Mouse (Mus musculus): Measurements from ENCODE around the gene Pnpla3. TPM values are rescaled to one million over a fixed set of nuclear protein-coding genes. Genes with fewer than 3 reads are reported as not detected.
A peak's percentile ranks its signal among the peaks of the same experiment; 100 is the strongest.

The Pnpla3 gene
- total RNA-seq, 2 experiments from 2014 or later: 3.7 to 4.5 TPM

- no peak for DNase-seq
Observed at GRCm38 (mm10) chr15:84178733-84179132, 11.1 kb downstream of the Pnpla3 start.

GRCm38 (mm10) chr15:84182000-84182399 is 14.4 kb downstream of the Pnpla3 start:
- DNase-seq: no peak

- DNase-seq: no peak
Observed at GRCm38 (mm10) chr15:84183967-84184366, 16.3 kb downstream of the Pnpla3 start.

DNA sequence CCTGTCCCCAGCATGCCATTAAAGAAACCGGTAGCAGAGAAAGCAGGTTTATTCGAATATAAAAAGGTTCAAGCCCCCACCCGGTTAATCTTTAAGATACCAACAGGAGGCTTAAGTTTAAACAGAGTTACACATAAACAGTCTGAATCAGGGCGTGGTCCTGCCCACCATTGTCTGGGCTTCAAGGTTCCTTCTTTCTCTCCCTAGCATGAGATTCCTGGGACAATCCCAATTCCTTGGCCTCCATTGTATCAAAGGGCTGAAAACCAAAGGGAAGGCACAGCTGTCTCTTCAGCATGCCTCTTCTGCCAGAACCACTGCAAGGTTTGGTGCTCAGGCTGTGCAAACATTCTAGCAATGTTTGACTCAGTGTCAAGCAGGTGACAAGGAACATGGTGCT is 18.6 kb downstream of the Pnpla3 start:
- DNase-seq: no peak

DNA sequence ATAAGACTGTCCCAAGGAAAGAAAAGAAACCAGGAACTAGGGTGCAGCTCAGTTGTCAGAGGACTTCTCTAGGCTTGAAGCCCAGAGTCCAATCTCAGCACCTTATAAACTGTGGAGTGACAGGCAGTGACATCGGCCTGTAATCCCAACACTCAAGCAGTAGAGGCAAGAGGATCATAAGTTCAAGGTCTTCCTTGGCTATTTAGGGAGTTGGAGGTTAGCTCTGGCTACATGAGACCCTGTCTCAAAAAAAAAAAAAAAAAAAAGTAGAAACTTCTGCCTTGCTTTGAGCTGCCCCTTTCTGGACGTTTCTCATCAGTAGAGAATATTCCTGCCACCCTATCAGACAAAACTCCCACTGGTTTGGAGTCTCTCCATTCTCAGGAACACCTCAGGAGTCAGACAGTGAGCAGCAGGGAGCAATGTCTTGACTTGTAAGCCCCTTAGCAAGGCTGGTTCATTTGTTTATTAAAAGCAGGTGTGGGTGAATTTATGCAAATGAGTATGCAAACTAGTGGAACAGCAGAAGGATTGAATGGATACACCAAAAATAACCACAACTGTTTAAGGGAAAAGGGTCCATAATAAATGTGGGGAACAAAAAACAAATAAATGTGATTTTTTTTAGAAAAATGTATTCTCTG is 21.4 kb downstream of the Pnpla3 start:
- no peak for DNase-seq

DNA sequence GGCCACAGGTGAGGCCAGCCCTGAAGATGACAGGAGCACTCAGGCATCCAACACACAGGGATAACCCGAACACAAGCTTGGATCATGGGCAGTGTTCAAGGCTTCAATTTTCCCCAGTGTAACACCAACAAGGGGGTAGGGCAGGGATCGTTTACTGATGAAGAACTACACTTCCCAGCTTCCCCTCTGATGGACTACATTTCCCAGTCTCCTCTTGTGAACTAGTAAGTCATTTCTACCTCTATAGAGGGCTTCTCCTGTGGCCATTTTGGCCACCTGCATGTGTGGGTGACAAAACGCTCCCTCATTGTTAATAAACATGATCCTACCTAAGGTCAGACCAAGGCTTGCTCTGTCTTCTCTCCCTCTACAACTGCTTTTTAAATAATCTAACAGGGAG is 22.2 kb downstream of the Pnpla3 start:
- no peak for DNase-seq

- no peak for DNase-seq
Observed at GRCm38 (mm10) chr15:84191724-84192057, 24.1 kb downstream of the Pnpla3 start.

- peak; percentile 80 for DNase-seq
Observed at GRCm38 (mm10) chr15:84192058-84192791, 24.6 kb downstream of the Pnpla3 start, which contains the start of gene Samm50. Gene Samm50 (plus strand): TSS chr15:84192241.

DNA sequence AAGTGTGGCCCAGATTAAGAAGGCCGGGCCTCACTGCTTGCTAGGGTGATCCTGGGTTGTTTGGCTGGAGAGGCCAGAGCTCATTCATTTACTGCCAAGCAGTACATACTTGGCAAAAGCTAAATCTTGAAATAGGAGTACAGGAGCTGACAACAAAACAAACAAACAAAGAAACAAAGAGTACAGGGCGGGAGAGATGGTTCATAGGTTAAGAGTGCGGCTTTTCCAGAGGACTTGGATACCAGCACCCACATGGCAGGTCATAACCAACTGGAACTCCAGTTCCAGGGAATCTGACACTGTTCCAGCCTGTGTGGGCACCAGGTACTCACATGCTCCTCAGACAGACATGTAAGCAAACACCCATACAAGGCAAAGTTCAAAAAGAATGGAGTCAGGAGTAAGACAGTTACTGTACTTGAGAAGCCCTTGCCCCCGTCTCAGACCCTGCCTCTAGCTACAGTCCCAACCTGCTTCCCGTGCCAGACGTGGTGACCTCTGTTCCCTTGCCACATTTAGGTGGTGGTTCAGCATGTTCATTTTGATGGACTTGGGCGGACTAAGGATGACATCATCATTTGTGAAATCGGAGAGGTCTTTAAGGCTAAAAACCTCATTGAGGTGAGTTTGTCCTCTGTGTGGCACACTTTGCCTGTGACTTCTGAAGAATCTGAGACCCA is 29.0 kb downstream of the Pnpla3 start:
- DNase-seq: no peak

DNA sequence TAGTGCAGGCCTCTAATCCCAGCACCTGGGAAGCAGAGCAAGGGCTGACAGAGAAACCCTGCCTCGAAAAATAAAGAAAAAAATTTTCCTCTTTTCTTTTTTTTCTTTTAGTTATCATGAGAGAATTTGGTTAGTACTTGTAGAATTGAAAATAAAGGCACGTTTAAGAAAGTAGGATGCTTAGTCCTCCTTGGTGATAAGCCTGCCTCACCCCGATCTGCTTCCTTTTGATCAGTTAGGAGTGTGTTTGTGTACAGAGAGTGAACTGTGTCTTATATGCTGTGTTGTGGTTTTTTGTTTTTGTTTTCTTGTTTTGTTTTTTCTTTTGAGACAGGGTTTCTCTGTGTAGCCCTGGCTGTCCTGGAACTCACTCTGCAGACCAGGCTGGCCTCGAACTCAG is 39.7 kb downstream of the Pnpla3 start:
- DNase-seq: no peak

GRCm38 (mm10) chr15:84209517-84210412 is 42.1 kb downstream of the Pnpla3 start:
- DNase-seq: no peak

- DNase-seq: no peak
Observed at GRCm38 (mm10) chr15:84210461-84210860, 42.8 kb downstream of the Pnpla3 start.

DNA sequence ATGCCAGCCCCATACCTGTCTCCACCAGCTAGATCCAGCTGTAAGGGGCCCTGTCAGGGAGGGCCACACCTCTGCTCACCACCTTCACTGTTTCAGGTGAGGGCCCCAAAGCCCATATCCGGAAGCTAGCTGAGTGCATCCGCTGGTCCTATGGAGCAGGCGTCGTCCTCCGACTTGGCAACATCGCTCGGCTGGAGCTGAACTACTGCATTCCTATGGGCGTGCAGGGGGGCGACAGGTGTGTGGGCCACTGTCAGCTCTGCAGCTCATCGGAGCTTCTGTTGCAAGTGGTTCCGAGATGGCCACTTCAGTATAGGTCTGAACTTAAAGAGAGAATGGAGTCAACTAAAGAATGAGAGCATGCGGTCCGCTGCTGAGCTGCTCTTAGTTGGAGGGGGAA is 43.3 kb downstream of the Pnpla3 start:
- DNase-seq: no peak

DNA sequence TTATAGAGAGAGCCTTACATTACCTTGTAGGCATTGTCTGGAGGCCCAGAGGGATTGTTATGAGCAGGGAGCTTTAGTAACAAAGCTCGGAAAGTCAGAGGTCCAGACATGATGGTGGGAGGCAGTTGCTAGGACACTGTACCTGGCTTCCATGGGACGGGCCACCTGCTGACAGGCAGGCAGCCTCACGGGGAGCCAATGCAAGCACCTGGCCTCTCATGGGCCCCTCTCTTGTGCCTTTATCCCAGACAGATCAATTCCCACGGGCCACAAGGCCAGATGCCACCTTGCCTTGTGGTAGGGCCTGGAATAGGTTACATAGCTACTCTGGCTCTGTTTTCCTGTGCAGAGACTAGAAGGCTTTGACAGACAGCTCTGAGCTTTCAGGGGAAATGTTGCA is 43.9 kb downstream of the Pnpla3 start:
- no peak for DNase-seq

- DNase-seq: peak; percentile 91
Observed at GRCm38 (mm10) chr15:84212031-84212755, 44.6 kb downstream of the Pnpla3 start.

GRCm38 (mm10) chr15:84212756-84213105 is 45.1 kb downstream of the Pnpla3 start:
- no peak for DNase-seq

DNA sequence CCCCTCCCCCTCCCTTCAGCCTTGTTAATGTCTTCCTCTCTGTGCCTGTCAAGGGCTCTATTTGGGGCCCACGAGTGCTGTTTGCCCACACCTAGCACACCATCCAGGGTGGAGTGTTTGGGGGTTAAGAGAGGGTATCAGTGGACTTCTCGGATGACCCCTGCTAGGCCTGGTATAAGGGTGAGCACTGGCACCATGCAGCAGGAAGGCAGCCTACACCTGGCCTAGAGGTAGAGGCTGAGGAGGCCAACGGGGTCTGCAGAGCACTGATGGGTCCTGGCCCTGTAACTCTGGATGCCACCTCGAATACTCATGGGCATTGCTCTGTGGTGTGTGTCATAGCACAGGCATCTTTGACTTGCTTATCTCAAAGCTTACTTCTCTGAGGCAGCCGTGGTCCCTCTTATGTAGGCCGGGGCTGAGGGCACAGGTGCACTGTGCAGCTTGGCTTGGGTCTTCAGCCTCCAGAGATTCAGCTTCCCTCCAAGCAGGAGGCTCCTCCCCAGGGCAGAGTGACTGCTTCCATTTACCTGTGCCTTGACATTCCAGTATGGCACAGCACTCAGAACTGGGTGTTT is 45.6 kb downstream of the Pnpla3 start:
- no peak for DNase-seq

DNA sequence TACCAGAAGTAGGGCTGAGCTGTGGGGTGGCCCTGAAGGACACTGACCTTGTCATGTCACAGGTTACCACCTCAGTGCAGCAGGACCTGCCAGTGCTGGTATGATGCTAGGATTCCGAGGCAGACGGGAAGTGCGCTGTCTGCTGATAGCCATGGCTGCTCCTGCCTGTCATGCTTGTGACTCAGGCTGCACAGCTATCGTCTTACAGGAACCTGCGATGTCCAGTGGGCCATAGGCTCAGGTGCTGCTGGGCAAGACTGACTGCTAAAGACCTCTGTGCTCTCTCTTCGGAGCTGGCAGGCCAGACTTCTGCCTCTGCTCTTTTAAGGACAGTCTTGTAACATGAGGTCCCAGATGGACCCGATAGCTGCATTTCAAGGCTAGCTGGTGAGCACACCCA is 46.8 kb downstream of the Pnpla3 start:
- DNase-seq: no peak

- no peak for DNase-seq
Observed at GRCm38 (mm10) chr15:84215273-84215672, 47.6 kb downstream of the Pnpla3 start.

- no peak for DNase-seq
Observed at GRCm38 (mm10) chr15:84216026-84216425, 48.4 kb downstream of the Pnpla3 start.

DNA sequence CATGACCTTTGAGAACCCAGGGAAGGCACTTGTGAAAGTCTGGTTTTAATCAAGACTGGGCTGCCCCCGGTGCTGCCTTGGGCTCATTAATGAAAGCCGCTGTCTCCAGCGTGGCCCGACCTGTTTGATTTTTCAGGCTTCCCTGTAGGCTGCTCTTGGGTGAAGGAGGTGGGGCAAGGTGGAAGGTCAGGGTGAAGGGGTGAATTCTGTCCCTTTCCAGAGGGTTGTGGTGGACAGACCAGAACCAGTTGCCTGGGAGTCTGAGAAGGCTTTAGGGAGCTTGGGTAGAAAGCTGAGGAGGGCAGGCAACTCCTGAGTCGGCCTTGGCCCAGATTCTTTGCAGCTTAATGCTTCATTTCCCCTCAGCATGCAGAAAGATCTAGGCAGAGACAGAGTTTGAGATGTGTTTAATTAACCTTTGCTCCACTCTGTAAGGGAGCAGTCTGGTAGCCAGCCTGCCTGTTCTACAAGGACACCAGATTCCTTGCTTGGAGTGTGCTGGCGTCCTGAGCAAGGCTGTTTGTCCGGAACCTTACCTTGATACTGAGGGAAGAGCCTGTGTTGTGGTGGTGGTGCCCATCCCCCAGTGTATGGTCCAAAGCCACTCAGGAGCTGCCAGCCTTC is 48.9 kb downstream of the Pnpla3 start:
- no peak for DNase-seq

All from gastrocnemius, postnatal 10 days (tissue).